Comparison of ENCODE assay signal across 15 mouse cellular contexts in genomic region chr5:125609968-125610367, GRCm38 (mm10).
"Had no signal": no experiment of that assay in that cellular context is flagged by ENCODE, and none has a peak within 500 bp of the region (broad histone marks: within the 10 kb centered on the region; RNA-seq: fewer than 3 reads in every experiment).

No protein-coding gene starts in this region.

- H3K27ac ChIP-seq: limb, embryonic 12.5 days; liver, embryonic 14.5 days; midbrain, embryonic 13.5 days; neural tube, embryonic 13.5 days; stomach, embryonic 15.5 days had no signal

- H3K4me3 ChIP-seq: limb, embryonic 12.5 days; midbrain, embryonic 13.5 days; neural tube, embryonic 13.5 days; stomach, embryonic 15.5 days had no signal

- H3K4me1 ChIP-seq: limb, embryonic 12.5 days; midbrain, embryonic 13.5 days; neural tube, embryonic 13.5 days; stomach, embryonic 15.5 days had no signal

- DNase-seq: kidney, adult 18-20 months; kidney, postnatal 10 days; kidney, postnatal 4 days; liver; lung, adult 2 months; lung, postnatal 36 days; retina, postnatal 1 day; right cerebral cortex, postnatal 4 days; spleen, adult 18-20 months; thymus, postnatal 4 days had no signal

- H3K27me3 ChIP-seq: limb, embryonic 12.5 days; midbrain, embryonic 13.5 days; neural tube, embryonic 13.5 days; stomach, embryonic 15.5 days had no signal

- H3K36me3 ChIP-seq: limb, embryonic 12.5 days; midbrain, embryonic 13.5 days; neural tube, embryonic 13.5 days; stomach, embryonic 15.5 days had no signal
